Mouse (Mus musculus) kidney, adult 18-20 months (tissue): ENCODE measurements around the gene Eif3d.

Source experiments
- DNase-seq: peaks from one replicate; pipeline ENCODE4 v3.0.0; 2021

Eif3d gene

DNA sequence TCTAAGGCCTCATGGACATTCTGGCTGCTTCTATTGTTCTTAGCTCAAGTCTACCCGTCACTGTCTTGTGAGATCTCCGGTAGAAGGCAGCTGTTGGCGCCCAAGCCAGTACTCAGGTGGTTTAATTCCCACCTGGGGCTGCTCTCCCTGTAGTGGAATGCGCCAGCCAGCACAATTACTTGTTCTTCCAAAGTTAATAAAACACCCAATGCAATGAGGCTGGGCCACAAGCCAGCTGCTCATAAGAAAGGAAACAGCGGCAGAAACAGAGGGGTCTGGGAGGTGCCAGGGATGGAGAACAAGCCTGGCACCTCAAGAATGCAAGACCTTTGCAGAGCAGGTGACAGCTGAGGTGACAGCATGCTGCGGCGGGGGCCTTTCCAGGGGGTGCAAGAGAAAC is 21.6 kb downstream of the Eif3d start:
- DNase-seq = peak; percentile 79

DNA sequence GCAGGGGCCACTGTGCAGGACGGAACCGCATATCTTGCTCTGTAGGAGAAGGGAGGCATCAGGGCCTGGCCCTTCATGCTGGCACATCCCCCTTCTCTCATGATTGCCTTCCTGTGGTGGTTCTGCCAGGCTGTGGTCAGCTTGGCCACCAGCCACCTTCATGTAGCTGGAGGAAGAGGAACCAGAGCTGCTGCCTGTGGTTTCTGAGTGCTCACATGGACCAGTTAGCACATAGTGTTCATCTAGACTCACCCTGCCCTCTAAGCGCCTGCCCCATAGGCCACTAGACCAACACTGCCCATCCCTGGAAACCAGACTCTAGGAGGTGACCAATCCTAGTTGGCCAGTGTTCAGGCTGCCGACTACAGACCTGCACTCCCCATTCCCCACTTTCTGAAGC is 24.9 kb downstream of the Eif3d start:
- DNase-seq = no peak

DNA sequence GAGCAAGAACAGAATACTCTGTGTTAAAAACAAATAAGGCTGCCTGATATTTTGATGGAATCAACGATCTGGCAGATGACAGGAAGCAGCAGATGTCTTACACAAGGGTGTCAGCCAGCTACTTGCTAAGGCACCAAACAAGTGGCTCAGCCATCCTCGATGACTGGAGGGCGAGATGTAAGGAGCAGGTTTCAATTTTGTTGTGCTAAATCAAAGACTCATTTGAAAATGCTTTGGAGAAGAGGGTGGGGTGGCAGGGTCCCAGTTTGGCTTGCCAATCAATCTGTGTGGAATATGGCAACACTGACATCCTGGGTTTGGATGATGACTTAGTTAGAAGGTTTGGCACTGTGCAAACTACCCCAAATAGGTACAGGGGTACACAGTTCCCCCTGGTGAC is 29.1 kb downstream of the Eif3d start:
- no peak for DNase-seq

DNA sequence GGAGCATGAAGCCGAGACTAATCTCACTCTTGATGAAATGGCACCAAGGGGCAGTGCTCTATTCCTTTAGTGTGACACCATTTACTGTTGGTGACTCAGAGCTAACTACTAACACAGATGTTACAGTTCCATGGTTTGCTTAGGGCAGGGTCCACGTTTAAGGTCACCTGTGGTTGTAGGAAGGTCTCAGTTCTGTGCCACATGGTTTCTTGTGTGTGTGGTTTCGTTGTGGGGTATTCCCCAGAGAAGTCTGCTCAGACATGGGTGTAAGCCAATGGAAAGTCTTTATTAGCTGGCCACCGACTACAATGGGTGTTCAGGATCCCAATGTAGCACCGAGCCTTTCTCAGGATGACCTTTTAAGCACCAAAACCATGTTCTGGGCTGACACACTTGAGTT is 32.1 kb downstream of the Eif3d start:
- no peak for DNase-seq

DNA sequence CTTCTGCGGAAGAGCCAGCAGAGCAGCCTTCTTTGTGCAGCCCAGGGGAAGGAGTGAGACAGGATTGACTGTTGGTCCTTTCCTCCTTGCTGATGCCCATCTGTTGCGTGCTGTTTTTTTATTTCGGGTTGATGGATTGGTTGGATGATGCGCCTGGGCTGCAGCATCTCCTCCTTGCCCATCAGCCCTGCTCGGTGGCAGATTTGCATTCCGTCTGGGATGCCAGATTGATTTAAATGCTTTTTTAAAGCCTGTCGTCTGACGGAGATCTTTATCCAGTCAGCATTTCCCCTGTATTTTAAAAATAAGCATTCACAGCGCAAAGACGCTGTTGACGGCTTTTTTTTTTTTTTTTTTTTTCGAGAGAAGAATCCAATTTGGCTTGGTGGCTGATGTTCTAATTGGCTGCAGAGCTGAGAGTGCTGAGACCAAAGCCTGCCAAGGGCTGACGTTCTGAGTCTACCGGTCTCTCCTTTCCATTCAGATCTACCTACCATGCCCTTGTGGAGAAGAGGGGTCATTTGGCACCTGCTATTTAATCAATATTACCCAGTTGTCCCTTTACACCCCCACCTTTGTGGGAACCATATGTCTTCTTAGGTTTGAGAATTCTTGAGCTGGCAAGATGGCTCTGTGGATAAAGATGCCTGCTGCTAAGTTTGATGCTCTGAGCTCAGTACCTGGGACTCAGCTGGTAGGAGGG is 34.8 kb downstream of the Eif3d start:
- DNase-seq = no peak

DNA sequence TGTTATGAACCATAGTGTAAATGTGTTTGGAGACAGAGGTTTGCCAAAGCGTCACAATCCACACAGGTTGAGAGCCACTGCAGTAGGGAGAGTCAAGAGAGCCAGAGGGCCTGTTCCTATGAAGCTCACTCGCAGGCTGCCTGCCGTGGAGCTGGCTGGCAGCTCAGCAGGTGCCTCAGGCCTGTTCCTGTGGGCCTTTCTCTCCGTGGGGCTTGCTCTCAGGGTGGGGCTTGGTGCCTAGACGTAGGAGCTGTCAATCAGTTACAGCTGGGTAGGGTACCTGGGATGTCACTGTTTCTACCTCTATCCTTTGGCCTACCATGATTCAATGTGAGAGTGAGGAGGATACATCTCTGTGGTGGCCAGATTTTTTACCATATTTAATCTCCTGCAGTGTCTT is 35.6 kb downstream of the Eif3d start:
- DNase-seq = no peak

DNA sequence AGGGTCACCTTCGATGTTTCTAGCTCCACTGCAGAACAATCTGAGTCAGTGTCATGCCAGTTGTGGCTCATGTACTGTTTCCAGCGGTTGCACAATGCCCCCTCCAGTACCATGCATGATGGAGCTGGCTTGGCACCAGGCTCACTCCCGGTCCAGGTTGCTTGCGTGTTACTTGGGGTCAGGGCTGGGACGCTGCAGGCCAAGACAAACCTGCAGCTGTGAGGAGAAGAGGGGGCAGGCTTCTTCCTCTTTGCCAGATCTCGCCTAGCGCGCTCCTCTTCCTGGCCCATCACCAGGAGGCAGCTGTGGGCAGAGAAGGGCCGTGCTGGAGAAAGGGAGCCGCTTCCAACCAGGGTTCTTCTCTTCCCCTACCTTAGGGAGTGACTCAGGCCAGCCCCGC is 36.3 kb downstream of the Eif3d start:
- peak; percentile 69 for DNase-seq

DNA sequence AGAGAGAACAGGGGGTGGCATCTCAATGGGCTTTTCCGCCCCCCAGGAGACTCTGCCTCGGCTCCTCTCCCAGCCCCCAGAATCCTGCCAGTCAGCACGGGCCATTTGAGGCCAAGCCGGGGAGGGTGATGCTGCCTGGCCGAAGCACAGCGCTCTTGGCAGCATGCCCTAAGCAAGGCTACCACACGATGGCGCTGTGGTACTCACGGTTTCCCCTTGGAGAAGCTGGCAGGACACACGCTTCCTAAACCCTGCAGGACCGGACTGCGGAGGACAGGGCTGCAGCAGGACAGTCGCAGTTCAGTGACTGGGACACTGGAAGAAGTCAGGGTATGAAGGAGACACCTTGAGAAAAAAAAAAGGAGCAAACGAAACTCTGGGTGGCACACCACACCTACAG is 36.8 kb downstream of the Eif3d start:
- peak; percentile 100 for DNase-seq

DNA sequence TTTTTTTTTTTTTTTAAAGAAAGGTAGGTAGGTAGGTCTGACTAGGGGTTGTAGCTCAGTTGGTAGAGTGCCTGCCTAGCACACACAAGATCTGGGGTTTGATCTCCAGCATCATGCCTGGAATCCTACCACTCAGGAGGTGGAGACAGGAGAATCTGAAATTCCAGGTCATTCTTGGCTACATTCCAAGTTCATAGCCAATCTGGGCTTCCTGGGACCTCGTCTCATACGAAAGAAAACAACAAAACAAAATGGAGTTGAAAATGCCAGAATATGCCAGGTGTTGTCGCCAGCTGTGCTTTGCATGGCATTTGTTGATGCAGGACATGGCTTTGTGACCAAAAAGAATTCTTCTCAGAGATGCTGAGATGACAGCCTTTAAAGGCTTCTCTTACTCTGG is 37.4 kb downstream of the Eif3d start:
- DNase-seq = no peak

DNA sequence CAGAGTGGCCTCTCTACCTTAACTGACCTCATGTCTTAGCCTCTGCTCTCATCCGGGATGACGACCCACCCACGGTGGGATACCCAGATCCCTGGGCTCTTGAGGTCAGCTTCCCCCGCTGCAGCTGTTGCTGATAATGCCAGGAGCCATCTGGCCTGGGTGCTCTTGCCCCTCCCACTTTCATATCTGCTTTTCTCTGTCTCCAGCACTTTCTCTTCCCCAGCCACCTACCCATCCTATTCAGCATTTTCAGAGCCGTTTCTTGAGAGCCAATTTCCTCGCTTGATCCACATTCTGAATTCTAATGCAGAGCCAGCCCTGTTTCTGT is 39.0 kb downstream of the Eif3d start:
- no peak for DNase-seq

DNA sequence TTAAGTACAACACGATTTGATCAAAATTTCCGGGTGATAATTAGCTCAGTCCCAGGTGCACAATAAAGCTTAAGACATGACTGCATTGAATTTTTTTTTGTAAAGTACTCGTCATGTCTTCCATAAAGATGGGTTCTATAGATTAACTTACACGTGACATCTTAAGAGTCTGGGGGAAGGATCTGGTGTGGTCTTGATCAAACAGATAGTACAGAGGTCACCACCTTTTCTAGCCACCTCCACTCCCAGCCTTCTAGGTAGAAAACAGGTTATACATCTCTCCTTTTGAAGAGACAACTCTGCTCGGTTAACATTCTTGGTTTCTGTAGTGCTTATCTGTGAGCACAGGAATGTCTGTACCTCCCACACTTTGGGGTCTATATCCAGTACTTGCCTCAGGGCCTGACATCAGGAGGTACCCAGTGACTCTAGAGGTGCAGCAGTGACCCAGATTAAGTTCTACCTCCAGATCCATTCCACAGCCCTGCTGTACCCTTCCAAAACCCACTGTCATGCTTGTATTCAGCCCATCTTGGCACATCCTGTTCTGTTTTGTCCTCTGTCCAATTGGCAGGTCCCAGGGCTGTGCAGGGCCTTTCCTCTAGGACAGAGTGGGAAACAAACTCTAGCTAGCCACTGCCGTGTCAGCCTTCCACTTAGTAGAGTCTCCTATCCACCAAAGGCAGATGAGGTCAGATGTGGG is 39.5 kb downstream of the Eif3d start:
- no peak for DNase-seq

DNA sequence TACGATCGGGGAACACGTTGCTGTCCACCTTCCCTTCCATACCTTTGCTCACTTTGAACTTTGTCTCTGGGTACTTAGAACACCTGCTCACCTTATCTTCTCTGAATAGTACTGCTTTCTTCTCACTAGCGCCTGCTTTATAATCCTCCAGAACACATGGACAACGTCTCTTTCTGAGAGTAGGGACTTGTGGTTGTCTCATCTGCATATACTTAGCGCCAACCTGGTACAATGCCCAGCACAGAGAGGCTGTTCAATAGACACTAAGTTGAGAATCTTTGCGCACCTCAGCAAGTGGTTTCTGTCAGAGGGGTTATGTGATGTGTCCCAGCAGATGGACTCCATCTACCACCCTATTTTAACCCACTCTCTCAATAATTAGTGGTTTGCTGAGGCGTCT is 40.8 kb downstream of the Eif3d start:
- no peak for DNase-seq

DNA sequence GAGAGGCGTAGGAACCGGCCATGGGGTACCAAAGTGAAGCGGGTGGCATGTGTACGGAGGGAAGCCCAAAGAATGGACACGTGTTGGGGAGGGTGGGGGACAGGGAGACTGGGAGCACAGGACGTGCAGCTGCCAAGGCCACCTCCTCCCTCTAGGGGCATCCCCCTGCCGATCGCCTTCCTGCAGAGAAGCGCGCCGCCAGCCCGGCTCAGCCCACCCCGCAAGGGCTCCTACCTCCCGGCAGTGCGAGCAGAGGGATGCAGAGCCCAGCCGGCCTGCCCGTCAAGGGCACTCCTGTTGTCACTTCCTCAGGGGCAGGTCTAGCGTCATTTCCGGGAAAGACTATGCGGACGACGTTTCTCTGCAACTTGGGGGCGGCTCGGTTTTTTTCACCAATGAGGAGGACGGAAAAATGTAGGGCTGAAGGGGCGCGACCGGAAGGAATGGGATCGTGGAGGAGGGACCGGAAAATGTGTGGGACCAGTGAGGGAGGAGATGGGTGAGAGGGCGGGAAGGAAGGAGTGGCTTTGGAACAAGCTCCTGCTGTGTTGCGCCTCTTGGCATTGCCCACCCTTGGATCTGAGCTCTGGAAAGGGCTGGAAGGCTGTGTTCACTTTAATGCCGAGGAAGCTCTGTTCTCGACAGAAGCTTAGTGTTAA is 41.8 kb downstream of the Eif3d start, which contains the start of gene Txn2:
TSS of gene Txn2 (minus strand) at position 334 of the 659 bp plus-strand sequence.
- DNase-seq = peak; percentile 95

DNA sequence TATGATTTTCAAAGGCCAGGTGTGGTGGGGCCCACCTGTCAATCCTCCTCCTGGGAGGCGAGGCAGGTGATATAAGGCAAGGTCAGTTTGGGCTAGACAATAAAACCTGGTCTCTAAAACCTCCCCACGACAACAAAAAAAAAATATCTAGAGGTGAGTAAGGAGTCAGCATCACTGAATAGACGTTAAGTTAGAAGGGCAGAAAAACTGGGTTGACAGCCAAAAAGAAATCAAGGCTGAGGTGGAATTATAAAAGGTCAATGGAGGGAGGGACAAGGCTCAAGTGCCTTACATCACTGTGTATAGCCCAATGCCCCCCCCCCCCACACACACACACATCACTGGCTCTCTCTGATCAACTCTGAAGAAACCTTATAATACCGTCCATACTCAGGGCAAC is 42.5 kb downstream of the Eif3d start:
- DNase-seq = no peak

DNA sequence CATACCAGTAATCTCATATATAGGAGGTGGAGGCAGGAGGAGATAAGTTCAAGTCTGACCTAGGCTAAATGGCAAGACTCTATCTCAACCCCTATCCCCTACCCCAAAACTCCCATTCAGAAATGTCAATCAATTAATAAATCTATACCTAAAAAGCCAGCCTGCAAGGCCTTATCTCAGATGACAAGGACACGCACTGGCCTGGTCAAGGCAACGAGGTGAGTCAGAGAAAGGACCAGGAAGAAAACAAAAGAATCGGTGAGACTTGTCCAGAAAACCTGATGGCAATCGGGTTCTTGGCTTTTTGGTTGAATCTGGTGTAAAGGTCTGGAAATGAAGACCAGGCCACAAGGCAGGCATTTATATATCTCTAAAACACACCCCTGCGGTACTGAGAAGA is 43.7 kb downstream of the Eif3d start:
- DNase-seq = no peak

DNA sequence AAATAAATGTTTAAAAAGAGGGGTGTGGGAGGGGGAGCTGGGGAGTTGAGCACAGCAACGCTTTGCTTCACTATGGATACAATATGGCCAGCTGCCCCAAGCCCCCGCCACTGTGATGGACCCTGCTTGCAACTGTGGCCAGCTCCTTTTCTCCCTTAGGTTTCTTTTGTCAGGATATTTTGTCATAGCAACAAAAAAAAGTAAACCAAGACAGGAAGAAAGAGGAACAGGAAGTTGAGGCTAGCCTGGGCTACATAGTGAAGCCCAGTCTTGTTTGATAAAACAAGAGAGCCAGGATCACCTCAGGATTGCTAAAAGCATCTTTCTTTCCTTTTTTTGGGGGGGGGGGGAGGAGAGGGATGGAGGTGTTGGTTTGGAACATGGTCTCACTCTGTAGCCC is 45.4 kb downstream of the Eif3d start:
- DNase-seq = no peak

DNA sequence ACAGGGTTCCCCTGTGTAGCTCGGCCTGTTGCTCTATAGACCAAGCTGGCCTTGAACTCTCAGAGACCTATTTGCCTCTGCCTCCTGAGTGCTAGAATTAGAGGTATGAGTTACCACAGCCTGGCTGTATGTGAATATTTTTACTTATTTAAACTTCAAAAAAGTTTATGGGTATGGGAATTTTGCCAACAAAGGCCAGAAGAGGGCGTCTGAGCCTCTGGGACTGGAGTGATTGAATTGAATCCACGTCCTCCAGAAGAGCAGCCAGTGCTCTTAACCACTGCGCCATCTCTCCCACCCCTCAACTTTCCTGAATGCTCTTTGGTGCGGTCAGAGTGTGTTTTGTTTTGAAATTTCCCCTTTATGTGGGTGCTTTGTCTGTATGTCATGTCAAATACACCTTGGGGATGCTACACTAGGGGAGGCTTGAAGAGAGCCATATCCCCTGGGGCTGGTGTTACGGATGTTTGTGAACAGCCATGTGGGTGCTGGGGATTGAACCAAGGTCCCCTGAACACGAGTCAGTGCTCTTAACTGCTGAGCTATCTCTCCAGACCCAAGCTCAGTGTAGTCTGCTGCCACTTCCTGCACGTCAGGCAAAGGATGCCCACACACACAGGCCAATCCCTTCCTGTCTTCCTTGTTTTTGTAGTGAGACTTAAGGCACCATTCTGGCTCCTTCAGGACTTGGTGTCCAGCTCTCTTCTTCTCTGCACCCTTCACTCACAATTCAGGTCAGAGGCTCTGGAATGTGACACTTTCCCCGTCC is 47.2 kb downstream of the Eif3d start:
- no peak for DNase-seq

DNA sequence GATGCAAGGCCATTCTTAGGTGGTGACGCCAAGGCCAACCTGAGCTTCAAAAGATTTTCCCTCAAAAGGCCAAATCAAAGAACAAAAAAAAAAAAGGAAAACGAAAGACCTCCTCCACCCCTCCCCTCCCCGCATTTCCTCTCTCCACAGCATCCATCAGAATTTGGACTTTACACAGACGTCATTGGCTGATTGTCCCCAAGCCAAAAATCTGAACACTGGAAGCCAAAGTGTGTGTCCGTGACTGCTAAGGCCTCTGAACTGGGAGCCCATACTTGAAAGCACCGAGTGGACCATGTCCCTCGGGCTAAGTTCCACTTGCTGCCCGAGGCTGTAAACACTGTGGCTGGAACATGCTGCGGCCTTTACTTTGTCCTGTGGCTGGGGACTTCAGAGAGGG is 47.9 kb downstream of the Eif3d start:
- DNase-seq = peak; percentile 67

DNA sequence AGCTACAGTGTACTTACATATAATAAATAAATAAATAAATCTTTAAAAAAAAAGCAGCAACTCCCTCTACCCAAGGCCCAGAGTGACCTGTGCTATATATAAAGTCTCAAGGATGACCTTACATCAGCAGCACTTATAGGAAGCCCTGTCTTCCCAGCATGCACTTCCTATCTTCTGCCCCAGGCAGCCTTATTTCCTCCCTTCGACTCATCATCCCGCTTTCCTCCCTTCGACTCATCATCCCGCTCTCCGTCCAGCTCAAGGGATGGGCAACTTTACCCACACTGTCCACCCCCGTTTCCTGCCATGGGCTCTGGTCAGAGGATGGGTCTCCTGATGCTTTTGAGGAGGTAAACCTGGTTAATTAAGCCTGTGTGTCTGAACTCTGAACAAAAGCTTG is 49.0 kb downstream of the Eif3d start:
- DNase-seq = no peak

DNA sequence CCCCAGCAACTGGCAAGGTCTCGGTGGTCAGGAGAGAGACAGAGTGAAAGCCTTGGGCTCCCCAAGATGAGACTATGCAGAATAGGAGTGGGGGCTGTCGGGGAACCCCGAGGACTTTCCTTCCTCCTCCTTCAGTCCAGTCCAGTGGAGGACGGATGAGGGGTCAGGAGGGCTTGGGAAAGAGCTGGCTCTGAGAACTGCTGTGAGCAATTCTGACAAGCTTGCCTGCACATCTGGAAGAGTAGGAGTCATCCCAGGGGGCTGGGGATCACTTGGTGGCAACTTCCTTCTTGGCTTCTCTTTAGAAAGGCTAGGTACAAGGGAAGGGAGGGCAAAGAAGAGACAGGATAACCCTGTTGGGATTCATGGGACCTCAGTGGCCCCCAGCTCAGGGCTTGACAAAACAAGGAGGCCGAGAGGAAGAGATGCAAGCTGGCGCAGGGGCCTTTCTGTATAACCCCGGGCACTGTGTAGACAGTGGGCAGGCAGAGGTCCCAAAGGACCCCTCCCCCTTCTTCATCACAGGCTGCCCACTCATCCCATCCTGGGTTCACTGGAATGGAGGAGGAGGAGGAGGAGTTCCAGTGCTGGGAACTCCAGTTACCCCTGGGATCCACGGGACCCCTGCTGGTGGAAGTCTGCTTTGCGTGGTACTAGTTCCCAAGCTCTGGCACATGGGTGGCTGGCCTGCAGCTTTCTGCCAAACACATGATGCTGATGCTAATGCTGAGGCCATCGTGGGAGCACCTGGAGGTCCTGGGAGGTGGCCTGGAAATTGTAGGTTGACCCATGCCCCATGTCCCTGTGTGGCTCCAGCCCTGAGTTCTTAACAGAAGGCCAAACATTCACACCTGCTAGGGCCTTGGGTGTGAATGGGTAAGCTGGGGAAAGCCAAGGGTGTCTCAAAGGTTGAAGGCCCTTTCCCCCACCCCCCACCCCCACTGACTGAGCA is 49.8 kb downstream of the Eif3d start:
- no peak for DNase-seq

DNA sequence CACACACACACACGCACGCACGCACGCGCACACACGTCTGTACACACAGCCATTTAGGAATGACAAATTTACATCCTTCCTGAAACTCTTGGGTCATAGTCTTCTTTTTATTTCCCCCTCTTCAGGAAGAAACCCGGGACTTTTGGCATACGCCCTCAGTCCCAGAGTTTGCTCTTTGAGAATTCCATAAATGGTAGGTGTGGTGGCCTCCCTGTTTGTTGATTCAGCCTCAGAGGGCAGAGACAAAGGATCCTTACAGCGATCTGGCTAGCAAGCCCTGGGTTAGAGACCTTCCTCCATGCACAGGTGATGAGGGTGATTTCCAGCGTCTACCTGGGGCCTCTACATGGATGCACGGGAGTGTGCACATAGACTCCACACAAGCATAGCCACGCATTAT is 51.2 kb downstream of the Eif3d start:
- DNase-seq = no peak

DNA sequence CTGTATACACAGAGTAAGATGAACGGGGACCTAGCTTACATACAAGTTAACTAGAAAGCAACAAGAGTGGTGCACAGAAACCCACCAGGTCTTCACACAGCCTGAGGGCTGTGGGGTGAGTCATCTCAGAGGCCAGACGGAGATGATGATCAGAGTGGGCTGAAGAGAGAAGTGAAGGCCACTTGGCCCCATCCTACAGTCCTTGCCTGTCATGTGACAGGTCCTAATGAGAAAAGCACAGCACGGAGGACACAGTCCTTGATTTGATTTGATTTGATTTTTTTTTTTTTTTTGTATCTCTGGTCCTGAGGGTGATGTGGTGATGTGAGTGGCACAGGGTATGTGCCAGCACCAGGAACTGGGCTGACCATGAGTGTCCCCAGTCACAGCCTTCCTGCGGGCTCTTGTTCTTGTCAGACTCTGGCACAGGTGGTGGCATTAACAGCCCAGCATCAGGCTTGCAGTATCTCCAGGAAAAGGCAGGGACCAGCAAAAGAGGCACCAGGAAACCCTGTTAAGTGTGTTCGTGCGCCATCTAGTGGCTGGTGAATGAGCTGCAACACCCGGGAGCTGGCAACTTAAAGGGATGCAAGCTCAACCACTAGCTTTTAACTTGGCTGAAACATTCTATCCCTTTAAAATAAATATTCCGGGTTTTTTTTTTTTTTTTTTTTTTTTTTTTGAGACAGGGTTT is 53.6 kb downstream of the Eif3d start:
- peak; percentile 94 for DNase-seq
